ENCODE assay signal across 11 mouse cellular contexts in genomic region chr14:33296698-33297341, GRCm38 (mm10).
DNase-seq lines count a peak whose midpoint lies in the region; ATAC-seq lines count a peak whose summit lies in the region.
"Had no signal": no experiment of that assay in that cellular context is flagged by ENCODE, and none has a peak within 500 bp of the region (broad histone marks: within the 10 kb centered on the region; RNA-seq: fewer than 3 reads in every experiment).

No protein-coding gene starts in this region.

- 55% methylated on average over 16 of the region's 16 CpGs for WGBS in hindbrain, embryonic 14.5 days
- WGBS in heart, embryonic 11.5 days (ENCODE audit: insufficient replicate concordance) = 83% methylated on average over 16 of the region's 16 CpGs

- no peak overlapping the region for H3K27ac ChIP-seq in hindbrain, embryonic 14.5 days
- H3K27ac ChIP-seq in heart, embryonic 11.5 days (ENCODE audit: low read depth, low read length) = no peak overlapping the region
- H3K27ac ChIP-seq: heart, embryonic 15.5 days; limb, embryonic 15.5 days had no signal

- H3K27me3 ChIP-seq in hindbrain, embryonic 14.5 days (ENCODE audit: control insufficient read depth, insufficient read depth, low read length) = no peaks in the 10 kb centered on the region
- H3K27me3 ChIP-seq in heart, embryonic 11.5 days (ENCODE audit: control insufficient read depth, insufficient read depth, low read length) = no peaks in the 10 kb centered on the region
- H3K27me3 ChIP-seq: heart, embryonic 15.5 days; limb, embryonic 15.5 days had no signal

- peak; percentile 66; the same call in 1 of the 2 replicates for ATAC-seq in hindbrain, embryonic 14.5 days (ENCODE audit: low FRiP score)
- no peak for ATAC-seq in heart, embryonic 11.5 days (replicated peaks; ENCODE audit: insufficient number of reproducible peaks, low FRiP score, low TSS enrichment)

- no peak overlapping the region for H3K4me3 ChIP-seq in hindbrain, embryonic 14.5 days (replicated peaks; ENCODE audit: low read length)
- no peak overlapping the region for H3K4me3 ChIP-seq in heart, embryonic 11.5 days (ENCODE audit: low read depth, low read length)
- H3K4me3 ChIP-seq: heart, embryonic 15.5 days; limb, embryonic 15.5 days had no signal

- H3K4me1 ChIP-seq in hindbrain, embryonic 14.5 days (replicated peaks; ENCODE audit: control insufficient read depth, insufficient read depth, low read length) = peaks cover 10% of the 10 kb centered on the region
- no peaks in the 10 kb centered on the region for H3K4me1 ChIP-seq in heart, embryonic 11.5 days (ENCODE audit: control insufficient read depth, insufficient read depth, low read length)
- H3K4me1 ChIP-seq: heart, embryonic 15.5 days; limb, embryonic 15.5 days had no signal

- H3K36me3 ChIP-seq in hindbrain, embryonic 14.5 days (replicated peaks; ENCODE audit: control insufficient read depth, insufficient read depth) = no peaks in the 10 kb centered on the region
- no peaks in the 10 kb centered on the region for H3K36me3 ChIP-seq in heart, embryonic 11.5 days (ENCODE audit: control insufficient read depth, insufficient read depth, low read length)
- H3K36me3 ChIP-seq: heart, embryonic 15.5 days; limb, embryonic 15.5 days had no signal

- peak; percentile 63 for DNase-seq in retina, postnatal 1 day
- DNase-seq in retina, embryonic 14.5 days (ENCODE audit: low spot score) = no peak
- DNase-seq in hindbrain, embryonic 14.5 days (ENCODE audit: low spot score) = peak; percentile 36
- peak; percentile 86 to 90 for DNase-seq in left cerebral cortex, adult 9 months (ENCODE audit: low spot score in 2 of 2)
- peak; percentile 79 to 85 for DNase-seq in right cerebral cortex, postnatal 36 days (ENCODE audit: low spot score in 2 of 2)
- no peak for DNase-seq in urinary bladder, adult 18-20 months (ENCODE audit: low spot score in 2 of 2)
- no peak for DNase-seq in lung, postnatal 36 days
- DNase-seq: kidney, adult 9 months had no signal

- H3K9ac ChIP-seq in hindbrain, embryonic 14.5 days = no peak overlapping the region
- no peak overlapping the region for H3K9ac ChIP-seq in heart, embryonic 11.5 days (ENCODE audit: low read depth, low read length)
- H3K9ac ChIP-seq: heart, embryonic 15.5 days; limb, embryonic 15.5 days had no signal

- H3K4me2 ChIP-seq in hindbrain, embryonic 14.5 days (replicated peaks) = peak overlapping the region; percentile 12; the same call in 1 of the 2 replicates
- no peak overlapping the region for H3K4me2 ChIP-seq in heart, embryonic 11.5 days
- H3K4me2 ChIP-seq: heart, embryonic 15.5 days; limb, embryonic 15.5 days had no signal

- H3K9me3 ChIP-seq in hindbrain, embryonic 14.5 days (ENCODE audit: control insufficient read depth, low read length) = no peaks in the 10 kb centered on the region
- no peaks in the 10 kb centered on the region for H3K9me3 ChIP-seq in heart, embryonic 11.5 days (replicated peaks; ENCODE audit: control insufficient read depth, low read length)
- H3K9me3 ChIP-seq: heart, embryonic 15.5 days; limb, embryonic 15.5 days had no signal

Comparison
In these comparisons a context has a peak if more than half of its experiments do, and no peak if none do; other contexts are left out.
1. DNase-seq: peak in retina, postnatal 1 day (single experiment), hindbrain, embryonic 14.5 days (single experiment), left cerebral cortex, adult 9 months (2 of 2) and right cerebral cortex, postnatal 36 days (2 of 2); none in retina, embryonic 14.5 days (single experiment), urinary bladder, adult 18-20 months (0 of 2) and lung, postnatal 36 days (single experiment).